Mouse (Mus musculus): ENCODE measurements at regions not wholly inside any gene's neighbourhood (a gene's known extent, or its start where the extent isn't known, plus 50 kb on each side); places are given as distances from the start of the nearest gene placed in this dataset.

GRCm38 (mm10) chr1:23589414-23589942 is 172.1 kb upstream of the B3gat2 start:
- in situ Hi-C loops (cut with MboI, MseI) = no loop called here

GRCm38 (mm10) chr1:23602710-23603291 is 158.8 kb upstream of the B3gat2 start:
- in situ Hi-C loops (cut with MboI, MseI) = no loop called here

- in situ Hi-C loops (cut with MboI, MseI) = no loop called here
These were observed 132.2 kb upstream of the B3gat2 start for GRCm38 (mm10) chr1:23629366-23629765.

GRCm38 (mm10) chr1:23645093-23645492 is 116.5 kb upstream of the B3gat2 start:
- in situ Hi-C loops (cut with MboI, MseI) = no loop called here

- in situ Hi-C loops (cut with MboI, MseI) = no loop called here
These were observed 112.6 kb upstream of the B3gat2 start for GRCm38 (mm10) chr1:23648875-23649506.

- in situ Hi-C loops (cut with MboI, MseI) = no loop called here
These were observed 111.7 kb upstream of the B3gat2 start for GRCm38 (mm10) chr1:23649886-23650285.

- in situ Hi-C loops (cut with MboI, MseI) = no loop called here
These were observed 107.9 kb upstream of the B3gat2 start for GRCm38 (mm10) chr1:23653628-23654027.

GRCm38 (mm10) chr1:23655768-23656167 is 105.8 kb upstream of the B3gat2 start:
- in situ Hi-C loops (cut with MboI, MseI) = no loop called here

GRCm38 (mm10) chr1:23656302-23656701 is 105.3 kb upstream of the B3gat2 start:
- in situ Hi-C loops (cut with MboI, MseI) = no loop called here

- in situ Hi-C loops (cut with MboI, MseI) = no loop called here
These were observed 104.8 kb upstream of the B3gat2 start for GRCm38 (mm10) chr1:23656718-23657117.

GRCm38 (mm10) chr1:23670514-23670913 is 91.0 kb upstream of the B3gat2 start:
- in situ Hi-C loops (cut with MboI, MseI) = no loop called here

- in situ Hi-C loops (cut with MboI, MseI) = no loop called here
These were observed 87.2 kb upstream of the B3gat2 start for GRCm38 (mm10) chr1:23674357-23674756.

- in situ Hi-C loops (cut with MboI, MseI) = no loop called here
These were observed 85.3 kb upstream of the B3gat2 start for GRCm38 (mm10) chr1:23676301-23676700.

- in situ Hi-C loops (cut with MboI, MseI) = no loop called here
These were observed 72.2 kb upstream of the B3gat2 start for GRCm38 (mm10) chr1:23689398-23689797.

- in situ Hi-C loops (cut with MboI, MseI) = no loop called here
These were observed 56.1 kb upstream of the B3gat2 start for GRCm38 (mm10) chr1:23705489-23705888.

- in situ Hi-C loops (cut with MboI, MseI) = no loop called here
These were observed 55.1 kb upstream of the B3gat2 start for GRCm38 (mm10) chr1:23706450-23706849.

All from T-helper 17 cell (primary cell).